25 mouse cellular contexts compared by ENCODE assay signal in the genomic region with DNA sequence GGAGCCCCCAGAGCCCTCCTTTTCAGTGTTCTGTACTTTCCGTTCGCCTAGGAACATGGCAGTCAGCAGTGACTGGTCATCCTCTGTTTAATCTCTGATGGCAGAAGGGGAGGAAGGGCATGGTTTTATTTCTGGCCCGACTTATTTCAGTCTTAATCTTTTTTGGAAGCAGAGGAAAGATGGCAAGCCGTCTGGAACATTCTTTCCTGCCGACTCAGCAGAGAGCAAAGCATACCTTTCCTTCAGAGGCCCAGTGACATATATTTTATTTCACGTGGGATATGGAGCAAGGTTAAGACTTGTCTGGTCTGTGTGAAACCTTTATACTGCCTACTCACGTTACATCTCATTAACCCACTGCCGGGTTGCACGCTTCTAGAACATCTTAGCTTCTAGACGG.
A peak's percentile ranks its signal among the peaks of the same experiment; 100 is the strongest.
DNase-seq lines count a peak whose midpoint lies in the region; ATAC-seq and TF ChIP-seq lines count a peak whose summit lies in the region.
"Had no signal": no experiment of that assay in that cellular context is flagged by ENCODE, and none has a peak within 500 bp of the region (broad histone marks: within the 10 kb centered on the region; RNA-seq: fewer than 3 reads in every experiment).

No protein-coding gene starts in this region.

- WGBS in heart, embryonic 13.5 days, result 60% methylated on average over 10 of the region's 10 CpGs
- 51% methylated on average over 10 of the region's 10 CpGs for WGBS in heart, embryonic 16.5 days
- WGBS in neural tube, embryonic 15.5 days, result 82% methylated on average over 10 of the region's 10 CpGs
- 79% methylated on average over 10 of the region's 10 CpGs for WGBS in intestine, postnatal 0 days

- no peak overlapping the region for H3K4me2 ChIP-seq in heart, embryonic 13.5 days
- H3K4me2 ChIP-seq in heart, embryonic 16.5 days (ENCODE audit: low read depth, low read length), result no peak overlapping the region
- H3K4me2 ChIP-seq in neural tube, embryonic 15.5 days, result no peak overlapping the region
- H3K4me2 ChIP-seq in intestine, postnatal 0 days (replicated peaks; ENCODE audit: low read depth), result no peak overlapping the region
- H3K4me2 ChIP-seq: forebrain, embryonic 15.5 days; hindbrain, embryonic 15.5 days; liver, embryonic 15.5 days; lung, embryonic 15.5 days; midbrain, embryonic 15.5 days; neural tube, embryonic 13.5 days had no signal

- H3K4me3 ChIP-seq in gastrocnemius, adult 2 months, result peak overlapping the region; percentile 8; the same call in 1 of the 2 replicates
- H3K4me3 ChIP-seq in heart, embryonic 13.5 days, result no peak overlapping the region
- no peak overlapping the region for H3K4me3 ChIP-seq in heart, embryonic 16.5 days (ENCODE audit: low read length)
- H3K4me3 ChIP-seq in neural tube, embryonic 15.5 days (replicated peaks), result no peak overlapping the region
- H3K4me3 ChIP-seq in intestine, postnatal 0 days (ENCODE audit: low read depth, low read length), result no peak overlapping the region
- H3K4me3 ChIP-seq: embryonic facial prominence, embryonic 10.5 days; forebrain, embryonic 15.5 days; hindbrain, embryonic 15.5 days; left cerebral cortex, adult 2 months; liver, embryonic 15.5 days; lung, embryonic 15.5 days; megakaryocyte, embryonic 14.5 days; midbrain, embryonic 15.5 days; neural tube, embryonic 13.5 days had no signal

- H3K27ac ChIP-seq in gastrocnemius, adult 2 months, result peak overlapping the region; percentile 83
- H3K27ac ChIP-seq in heart, embryonic 13.5 days (replicated peaks), result 0 out of 2 replicates have a peak overlapping the region, but pooled peaks have one; percentile 28
- peak overlapping the region; percentile 50; the same call in 1 of the 2 replicates for H3K27ac ChIP-seq in heart, embryonic 16.5 days (ENCODE audit: low read length)
- no peak overlapping the region for H3K27ac ChIP-seq in neural tube, embryonic 15.5 days (replicated peaks)
- H3K27ac ChIP-seq in intestine, postnatal 0 days (ENCODE audit: low read depth, low read length), result no peak overlapping the region
- H3K27ac ChIP-seq: embryonic facial prominence, embryonic 10.5 days; forebrain, embryonic 15.5 days; hindbrain, embryonic 15.5 days; left cerebral cortex, adult 2 months; liver, embryonic 15.5 days; lung, embryonic 15.5 days; midbrain, embryonic 15.5 days; neural tube, embryonic 13.5 days had no signal

- TF ChIP-seq CTCF in gastrocnemius, adult 2 months (IDR thresholded peaks at IDR 0.05), result no peak
- no peak for TF ChIP-seq CTCF in intestine, postnatal 0 days (IDR thresholded peaks at IDR 0.05; ENCODE audit: low read depth)

- DNase-seq in gastrocnemius, adult 2 months, result peak; percentile 60
- no peak for DNase-seq in gastrocnemius, postnatal 25 days
- no peak for DNase-seq in heart, adult 11 months
- peak; percentile 2 for DNase-seq in 3T3-L1 (ENCODE audit: low read depth, low spot score)
- DNase-seq: adrenal gland, adult 2 months; cerebellum, adult 11-12 months; cerebellum, postnatal 10 days; kidney, adult 9 months; liver; lung, postnatal 36 days; thymus, postnatal 14 days had no signal

- no peaks in the 10 kb centered on the region for H3K36me3 ChIP-seq in heart, embryonic 13.5 days
- H3K36me3 ChIP-seq in heart, embryonic 16.5 days (ENCODE audit: control insufficient read depth, insufficient read depth), result no peaks in the 10 kb centered on the region
- no peaks in the 10 kb centered on the region for H3K36me3 ChIP-seq in neural tube, embryonic 15.5 days
- no peaks in the 10 kb centered on the region for H3K36me3 ChIP-seq in intestine, postnatal 0 days (ENCODE audit: control insufficient read depth, insufficient read depth)
- H3K36me3 ChIP-seq: embryonic facial prominence, embryonic 10.5 days; forebrain, embryonic 15.5 days; G1E; hindbrain, embryonic 15.5 days; liver, embryonic 15.5 days; lung, embryonic 15.5 days; midbrain, embryonic 15.5 days; neural tube, embryonic 13.5 days had no signal

- H3K9me3 ChIP-seq in heart, embryonic 13.5 days, result no peaks in the 10 kb centered on the region
- no peaks in the 10 kb centered on the region for H3K9me3 ChIP-seq in heart, embryonic 16.5 days (replicated peaks; ENCODE audit: control insufficient read depth, low read length)
- no peaks in the 10 kb centered on the region for H3K9me3 ChIP-seq in neural tube, embryonic 15.5 days (replicated peaks)
- H3K9me3 ChIP-seq in intestine, postnatal 0 days (ENCODE audit: control insufficient read depth), result no peaks in the 10 kb centered on the region
- H3K9me3 ChIP-seq: embryonic facial prominence, embryonic 10.5 days; forebrain, embryonic 15.5 days; hindbrain, embryonic 15.5 days; liver, embryonic 15.5 days; lung, embryonic 15.5 days; midbrain, embryonic 15.5 days; neural tube, embryonic 13.5 days had no signal

- intact Hi-C loops in gastrocnemius, adult 2 months (cut with DNase I), result loop anchor here (5.0 kb wide), 3 partner anchors 65 to 155 kb away; no protein-coding TSS in a partner anchor

- no peak overlapping the region for H3K9ac ChIP-seq in heart, embryonic 13.5 days
- no peak overlapping the region for H3K9ac ChIP-seq in heart, embryonic 16.5 days (ENCODE audit: low read length)
- no peak overlapping the region for H3K9ac ChIP-seq in neural tube, embryonic 15.5 days (replicated peaks)
- H3K9ac ChIP-seq in intestine, postnatal 0 days (ENCODE audit: low read depth, low read length), result no peak overlapping the region
- H3K9ac ChIP-seq: forebrain, embryonic 15.5 days; hindbrain, embryonic 15.5 days; liver, embryonic 15.5 days; lung, embryonic 15.5 days; midbrain, embryonic 15.5 days; neural tube, embryonic 13.5 days had no signal

- H3K4me1 ChIP-seq in heart, embryonic 13.5 days, result peaks cover 32% of the 10 kb centered on the region
- H3K4me1 ChIP-seq in heart, embryonic 16.5 days (ENCODE audit: control insufficient read depth, insufficient read depth, low read length), result peaks cover 24% of the 10 kb centered on the region
- peaks cover 10% of the 10 kb centered on the region; the same call in 1 of the 2 replicates for H3K4me1 ChIP-seq in neural tube, embryonic 15.5 days
- no peaks in the 10 kb centered on the region for H3K4me1 ChIP-seq in intestine, postnatal 0 days (replicated peaks; ENCODE audit: control insufficient read depth, insufficient read depth, low read length)
- H3K4me1 ChIP-seq: forebrain, embryonic 15.5 days; liver, embryonic 15.5 days; lung, embryonic 15.5 days; midbrain, embryonic 15.5 days had no signal

- no peak for ATAC-seq in heart, embryonic 13.5 days (ENCODE audit: extremely low read depth, insufficient number of reproducible peaks, low FRiP score, low TSS enrichment)
- no peak for ATAC-seq in heart, embryonic 16.5 days (replicated peaks; ENCODE audit: extremely low read depth, insufficient read depth, low FRiP score)
- ATAC-seq in neural tube, embryonic 15.5 days (ENCODE audit: low FRiP score), result no peak
- no peak for ATAC-seq in intestine, postnatal 0 days
- ATAC-seq: forebrain, embryonic 15.5 days; midbrain, embryonic 15.5 days had no signal

- no peaks in the 10 kb centered on the region for H3K27me3 ChIP-seq in heart, embryonic 13.5 days (replicated peaks)
- H3K27me3 ChIP-seq in heart, embryonic 16.5 days (ENCODE audit: control insufficient read depth, insufficient read depth, low read length), result no peaks in the 10 kb centered on the region
- no peaks in the 10 kb centered on the region for H3K27me3 ChIP-seq in neural tube, embryonic 15.5 days (replicated peaks)
- no peaks in the 10 kb centered on the region for H3K27me3 ChIP-seq in intestine, postnatal 0 days (replicated peaks; ENCODE audit: control insufficient read depth, insufficient read depth, low read length)
- H3K27me3 ChIP-seq: forebrain, embryonic 15.5 days; hindbrain, embryonic 15.5 days; liver, embryonic 15.5 days; lung, embryonic 15.5 days; megakaryocyte, embryonic 14.5 days; midbrain, embryonic 15.5 days; neural tube, embryonic 13.5 days had no signal

Comparison
In these comparisons a context has a peak if more than half of its experiments do, and no peak if none do; other contexts are left out.
1. DNase-seq: peak in gastrocnemius, adult 2 months (single experiment) and 3T3-L1 (single experiment); none in gastrocnemius, postnatal 25 days (single experiment) and heart, adult 11 months (single experiment).
2. H3K27ac ChIP-seq: peak in gastrocnemius, adult 2 months (single experiment), heart, embryonic 13.5 days (single experiment) and heart, embryonic 16.5 days (single experiment); none in neural tube, embryonic 15.5 days (single experiment) and intestine, postnatal 0 days (single experiment).